Mouse (Mus musculus) cerebellum, adult 2 months (tissue): ENCODE measurements around the gene Faah.

Experiments used
- CTCF ChIP-seq: fragments of 200-500 bp; IDR thresholded peaks from 2 replicates; pipeline ENCODE4 v1.5.1; 2011; ENCODE audit warnings: low read depth, mild to moderate bottlenecking, control low read depth, low read length, moderate library complexity, borderline replicate concordance; ENCODE audit not compliant: insufficient read depth
- POLR2A ChIP-seq: fragments of 200-500 bp; IDR thresholded peaks from 2 replicates; pipeline ENCODE4 v1.6.1; 2011; ENCODE audit warnings: low read length, control low read depth, borderline replicate concordance; ENCODE audit not compliant: insufficient read depth

DNA sequence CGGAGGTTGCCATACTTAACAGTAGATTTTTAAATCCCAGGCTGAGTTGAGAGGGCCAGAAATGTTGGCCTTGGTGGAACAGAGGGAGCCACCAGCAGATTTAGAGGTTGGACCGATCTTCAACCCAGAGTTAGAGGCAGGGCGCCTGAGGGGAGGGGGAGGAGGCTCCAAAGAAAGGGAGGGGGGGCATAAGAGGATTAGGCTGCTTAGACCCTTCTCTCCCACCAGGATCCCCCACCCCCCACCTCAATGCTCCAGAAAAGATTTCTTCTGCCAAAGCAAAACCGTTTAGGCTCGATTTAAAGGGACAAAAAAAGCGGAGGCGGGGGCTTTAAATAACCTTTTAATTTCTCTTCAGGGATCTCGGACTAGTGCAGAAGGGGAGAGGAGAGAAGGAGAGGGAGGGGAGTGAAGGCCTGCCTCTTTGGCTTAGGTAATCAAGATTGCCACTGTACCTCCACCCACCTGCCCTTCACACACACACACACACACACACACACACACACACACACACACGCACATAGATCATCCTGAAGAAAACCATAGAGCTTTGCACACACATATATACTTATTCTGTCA lies 76.4 kb downstream of the Faah start:
- TF ChIP-seq CTCF (no peak), POLR2A (no peak)
